Mouse (Mus musculus): ENCODE measurements around the gene Nfe2. TPM values are rescaled to one million over a fixed set of nuclear protein-coding genes. Genes with fewer than 3 reads are reported as not detected.

Gene Nfe2
- 6.2 TPM for polyA plus RNA-seq (2014; fragmentation: Illumina TruSeq; extraction: RNeasy Lipid Tissue Mini Kit (QIAGEN cat#74804); ENCODE audit: insufficient read depth, low read depth, low replicate concordance)

GRCm38 (mm10) chr15:103257790-103258728, at the start of gene Nfe2:
Gene Nfe2, minus strand, starts transcription at chr15:103258403.

GRCm38 (mm10) chr15:103272419-103273279, 14.4 kb upstream of the Nfe2 start, which contains the start of gene Copz1:
Gene Copz1, plus strand, starts transcription at chr15:103272714.

DNA sequence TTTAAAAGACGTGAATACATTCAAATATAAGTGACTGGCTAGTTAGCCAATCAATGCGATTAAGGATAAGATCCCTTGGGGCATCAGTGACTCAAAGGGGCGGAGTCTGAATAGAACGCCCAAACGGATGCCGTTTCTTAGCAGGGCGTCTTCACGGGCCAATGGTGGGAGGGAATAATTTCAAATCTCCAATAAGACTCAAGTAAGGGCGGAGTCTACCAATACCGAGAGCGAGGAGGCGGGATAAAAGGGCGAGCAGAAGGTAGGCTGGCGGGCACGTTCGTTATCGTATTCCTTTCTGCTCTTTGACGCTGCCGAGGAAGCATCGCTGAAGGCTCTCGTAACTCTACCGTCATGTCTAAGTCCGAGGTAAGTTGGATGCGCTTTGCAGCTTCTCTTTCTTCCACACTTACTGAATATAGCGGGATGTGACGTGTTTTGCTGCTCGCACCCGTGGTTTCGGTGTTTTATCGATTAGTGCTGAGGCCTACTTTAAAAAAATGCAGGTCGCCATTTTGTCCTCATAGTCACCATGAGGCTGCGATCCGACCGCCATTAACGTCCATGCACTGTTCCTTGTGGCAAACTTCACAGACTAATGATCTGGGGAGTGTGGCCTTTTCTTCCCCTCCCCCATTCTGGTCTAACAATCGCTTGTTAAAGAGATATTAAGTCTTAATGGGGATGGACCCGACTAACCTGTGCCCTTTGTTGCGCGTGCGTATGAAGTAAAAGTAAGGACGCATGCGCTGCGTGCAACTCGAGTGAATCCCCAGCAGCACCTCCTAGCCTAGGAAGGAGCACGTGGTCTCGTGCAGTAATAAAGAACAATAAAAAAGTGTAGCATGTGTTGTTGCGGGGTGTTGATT, 17.8 kb downstream of the Nfe2 start, which contains the start of gene Hnrnpa1:
Hnrnpa1 (plus strand) TSS at position 273 of the 869 bp plus-strand sequence.

DNA sequence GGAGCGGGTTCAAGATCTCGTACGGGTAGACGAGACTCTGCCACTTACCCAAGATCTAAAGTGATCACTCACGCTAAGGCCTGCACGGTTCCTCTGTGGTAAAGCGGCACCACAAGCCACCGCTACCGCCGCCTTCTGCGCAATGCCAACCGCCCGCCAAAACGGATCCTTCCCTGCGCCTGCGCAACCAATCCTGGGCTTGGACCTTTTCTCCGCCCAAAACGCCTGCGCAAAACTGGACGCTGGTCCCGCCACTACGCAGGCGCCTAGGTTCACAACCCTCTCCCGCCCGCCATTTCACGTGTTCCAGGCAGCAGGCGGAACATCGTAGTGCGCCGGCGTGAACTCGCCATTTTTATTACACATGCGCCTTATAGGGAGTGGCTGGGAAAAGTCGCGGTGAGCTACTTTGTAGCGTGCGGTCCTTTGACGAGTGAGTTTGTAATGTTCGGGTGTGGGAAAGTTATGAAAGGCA, 18.5 kb downstream of the Nfe2 start, which contains the start of gene Cbx5:
Cbx5 (minus strand) TSS at position 132 of the 475 bp plus-strand sequence.

Other genes starting within 250 kb of the Nfe2 start
- gene Hoxc4, start 239.5 kb downstream of the Nfe2 start, polyA plus RNA-seq (2014; fragmentation: Illumina TruSeq; extraction: RNeasy Lipid Tissue Mini Kit (QIAGEN cat#74804); ENCODE audit: insufficient read depth, low read depth, low replicate concordance) = 0.11 TPM
- gene Smug1, start 91.3 kb downstream of the Nfe2 start, polyA plus RNA-seq (2014; fragmentation: Illumina TruSeq; extraction: RNeasy Lipid Tissue Mini Kit (QIAGEN cat#74804); ENCODE audit: insufficient read depth, low read depth, low replicate concordance) = 6.3 TPM
- gene Cbx5, start 18.6 kb downstream of the Nfe2 start, polyA plus RNA-seq (2014; fragmentation: Illumina TruSeq; extraction: RNeasy Lipid Tissue Mini Kit (QIAGEN cat#74804); ENCODE audit: insufficient read depth, low read depth, low replicate concordance) = 17.2 TPM
- gene Hnrnpa1, start 18.0 kb downstream of the Nfe2 start, polyA plus RNA-seq (2014; fragmentation: Illumina TruSeq; extraction: RNeasy Lipid Tissue Mini Kit (QIAGEN cat#74804); ENCODE audit: insufficient read depth, low read depth, low replicate concordance) = 168 TPM
- gene Copz1, start 14.3 kb upstream of the Nfe2 start, polyA plus RNA-seq (2014; fragmentation: Illumina TruSeq; extraction: RNeasy Lipid Tissue Mini Kit (QIAGEN cat#74804); ENCODE audit: insufficient read depth, low read depth, low replicate concordance) = 100 TPM
- gene Gpr84, start 52.2 kb upstream of the Nfe2 start, polyA plus RNA-seq (2014; fragmentation: Illumina TruSeq; extraction: RNeasy Lipid Tissue Mini Kit (QIAGEN cat#74804); ENCODE audit: insufficient read depth, low read depth, low replicate concordance) = not detected
- gene Zfp385a, start 81.7 kb upstream of the Nfe2 start, polyA plus RNA-seq (2014; fragmentation: Illumina TruSeq; extraction: RNeasy Lipid Tissue Mini Kit (QIAGEN cat#74804); ENCODE audit: insufficient read depth, low read depth, low replicate concordance) = 5.1 TPM
- 14.7 TPM for gene Itga5, start 108.4 kb upstream of the Nfe2 start, polyA plus RNA-seq (2014; fragmentation: Illumina TruSeq; extraction: RNeasy Lipid Tissue Mini Kit (QIAGEN cat#74804); ENCODE audit: insufficient read depth, low read depth, low replicate concordance)
- gene Gtsf1, start 172.1 kb upstream of the Nfe2 start, polyA plus RNA-seq (2014; fragmentation: Illumina TruSeq; extraction: RNeasy Lipid Tissue Mini Kit (QIAGEN cat#74804); ENCODE audit: insufficient read depth, low read depth, low replicate concordance) = not detected
- not detected for gene Gtsf2, start 190.1 kb upstream of the Nfe2 start, polyA plus RNA-seq (2014; fragmentation: Illumina TruSeq; extraction: RNeasy Lipid Tissue Mini Kit (QIAGEN cat#74804); ENCODE audit: insufficient read depth, low read depth, low replicate concordance)
- 11.4 TPM for gene Nckap1l, start 195.4 kb upstream of the Nfe2 start, polyA plus RNA-seq (2014; fragmentation: Illumina TruSeq; extraction: RNeasy Lipid Tissue Mini Kit (QIAGEN cat#74804); ENCODE audit: insufficient read depth, low read depth, low replicate concordance)
- 3.5 TPM for gene Pde1b, start 244.6 kb upstream of the Nfe2 start, polyA plus RNA-seq (2014; fragmentation: Illumina TruSeq; extraction: RNeasy Lipid Tissue Mini Kit (QIAGEN cat#74804); ENCODE audit: insufficient read depth, low read depth, low replicate concordance)

Data from lung, adult 10 weeks (tissue).